Mouse (Mus musculus): Measurements from ENCODE around the gene Dnajc1.

Gene Dnajc1

DNA sequence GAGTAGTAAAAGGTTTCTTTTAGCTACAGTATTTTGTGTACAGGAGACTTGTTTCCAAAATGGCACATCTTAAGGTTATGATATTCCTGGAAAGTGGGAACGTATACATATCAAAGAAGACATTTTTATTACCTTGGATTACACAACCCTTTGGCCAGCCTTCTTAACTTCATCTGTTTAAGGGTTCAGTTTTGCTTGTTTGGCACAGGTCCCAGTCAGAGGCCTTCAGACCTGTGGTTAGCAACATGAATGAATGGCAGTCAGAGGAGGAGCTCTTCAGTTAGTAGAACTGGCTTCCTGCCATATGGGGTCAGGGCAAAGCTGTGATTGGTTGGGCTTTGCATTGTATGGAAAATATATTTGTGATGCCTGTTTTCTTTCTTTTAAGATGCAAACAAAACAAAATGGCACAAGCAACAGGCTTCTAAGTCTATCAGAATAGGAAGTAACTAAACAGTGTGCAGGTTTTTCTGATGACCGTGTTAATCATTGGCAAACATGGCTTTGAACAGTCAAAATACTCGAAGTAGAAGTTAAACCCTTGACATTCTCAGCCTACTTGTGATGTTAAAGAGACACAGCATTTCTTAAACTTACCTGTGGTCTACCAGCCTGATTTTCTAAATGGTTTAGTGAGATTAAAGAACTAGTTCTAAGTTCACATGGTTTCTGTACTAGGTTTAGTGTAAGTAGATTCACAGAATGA lies 196.8 kb downstream of the Dnajc1 start:
- DNase-seq (ENCODE audit: low read depth, low spot score): no peak

DNA sequence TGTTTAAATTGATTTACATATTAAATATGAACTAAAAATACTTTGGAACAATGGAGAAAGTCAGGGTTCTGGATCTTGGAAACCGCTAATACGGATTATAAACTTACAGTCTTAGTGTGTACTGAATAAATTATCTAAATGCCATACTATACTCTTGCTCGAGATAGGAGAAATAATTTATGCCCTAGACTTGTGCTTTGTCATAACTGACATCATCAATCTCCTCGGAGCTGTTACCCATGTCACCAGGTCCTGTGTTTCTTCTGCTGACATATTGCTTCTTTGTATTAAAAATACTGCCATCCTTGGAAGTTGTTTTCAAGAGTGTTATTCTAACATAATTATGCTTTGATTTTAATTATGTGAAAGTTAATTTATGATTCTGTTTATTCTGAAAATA lies 197.3 kb downstream of the Dnajc1 start:
- no peak for DNase-seq (ENCODE audit: low read depth, low spot score)

DNA sequence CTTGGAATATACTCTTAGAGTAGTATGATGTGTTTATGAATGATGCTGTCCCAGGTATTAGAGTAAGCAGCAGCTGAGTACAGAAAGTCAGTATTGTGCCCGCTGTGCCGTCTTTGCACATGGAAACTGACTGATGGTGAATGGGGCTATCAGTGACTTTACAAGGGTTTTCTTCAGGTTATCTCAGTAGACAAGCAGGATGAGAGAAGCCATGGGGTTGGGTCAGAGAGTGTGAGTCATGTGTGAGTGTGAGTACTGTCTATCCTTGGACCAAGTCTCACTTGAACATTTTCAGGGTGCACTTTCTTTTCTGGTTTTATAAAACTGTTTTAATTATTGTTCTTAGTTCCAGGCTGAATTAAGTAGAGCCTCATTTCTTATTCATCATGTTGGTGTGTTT lies 204.3 kb downstream of the Dnajc1 start:
- no peak for DNase-seq (ENCODE audit: low read depth, low spot score)

DNA sequence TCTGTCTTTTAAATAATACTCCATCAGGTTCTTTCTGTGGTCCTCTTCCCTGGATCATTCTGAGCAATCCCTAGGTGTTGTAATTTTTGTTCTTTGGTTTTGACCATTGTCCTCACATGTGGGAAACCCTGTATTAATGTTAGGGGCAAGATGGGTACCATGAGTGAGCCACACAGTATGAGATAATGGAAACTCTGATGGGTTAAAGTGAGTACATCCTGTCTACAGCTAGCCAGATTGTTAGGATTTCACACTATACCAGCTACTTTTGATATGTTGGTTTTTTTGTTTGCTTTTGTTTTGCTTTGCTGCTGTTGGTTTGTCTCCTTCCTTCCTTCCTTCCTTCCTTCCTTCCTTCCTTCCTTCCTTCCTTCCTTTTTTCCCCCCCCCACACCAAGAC lies 209.6 kb downstream of the Dnajc1 start:
- no peak for DNase-seq (ENCODE audit: low read depth, low spot score)

DNA sequence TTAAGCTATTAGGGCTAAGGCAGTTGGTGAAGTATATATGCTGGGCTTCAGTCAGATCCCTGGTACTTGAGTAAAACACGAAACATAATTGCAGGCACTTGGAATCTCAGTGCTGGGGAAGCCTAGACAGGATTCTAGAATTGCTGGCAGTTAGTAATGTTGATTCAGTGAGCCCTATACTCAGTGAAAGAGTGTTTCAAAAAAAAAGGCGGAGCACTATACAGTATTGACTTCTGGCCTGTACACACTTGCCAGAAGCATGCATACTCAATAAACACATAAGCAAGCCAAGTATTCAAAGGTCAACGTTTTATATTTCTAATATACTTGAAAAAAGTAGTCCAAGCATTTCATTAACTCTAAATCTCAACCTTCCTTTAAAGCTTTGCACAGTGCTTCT lies 211.0 kb downstream of the Dnajc1 start:
- no peak for DNase-seq (ENCODE audit: low read depth, low spot score)

DNA sequence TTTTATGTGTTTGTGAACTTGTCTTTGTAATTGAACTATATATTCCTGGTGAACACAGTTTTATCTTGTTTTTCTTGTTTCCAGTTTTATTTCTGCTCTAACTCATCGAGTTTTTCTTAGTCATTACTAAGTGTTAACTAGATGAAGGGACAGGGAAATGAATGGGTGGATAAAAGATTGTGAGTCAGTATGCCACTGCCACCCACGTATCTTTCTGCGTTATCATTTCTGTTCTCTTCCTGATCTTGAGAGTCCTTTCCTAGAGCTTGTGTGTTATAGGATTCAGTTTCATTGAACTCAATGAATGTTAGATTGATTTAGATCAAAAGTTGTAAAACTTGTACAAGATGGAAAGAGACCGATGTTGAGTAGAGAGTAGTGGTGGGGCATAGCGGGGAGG lies 212.3 kb downstream of the Dnajc1 start:
- no peak for DNase-seq (ENCODE audit: low read depth, low spot score)

DNA sequence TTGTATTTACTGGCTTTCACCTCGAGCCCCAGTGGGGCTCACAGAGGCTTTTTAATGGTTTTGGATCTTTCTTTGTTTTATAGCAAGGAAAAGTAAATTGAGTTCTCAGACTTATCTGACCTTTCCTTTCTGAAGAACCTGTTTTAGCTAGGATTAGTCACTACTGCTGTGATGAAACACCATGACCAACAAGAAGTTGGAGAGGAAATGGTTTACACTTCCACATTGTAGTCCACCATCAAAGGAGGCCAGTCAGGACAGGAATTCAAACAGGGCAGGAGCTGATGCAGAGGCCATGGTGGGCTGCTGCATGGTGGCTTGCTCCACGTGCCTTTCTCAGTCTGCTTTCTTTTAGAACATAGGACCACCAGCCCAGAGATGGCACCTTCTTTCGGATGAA lies 216.4 kb downstream of the Dnajc1 start:
- no peak for DNase-seq (ENCODE audit: low read depth, low spot score)

DNA sequence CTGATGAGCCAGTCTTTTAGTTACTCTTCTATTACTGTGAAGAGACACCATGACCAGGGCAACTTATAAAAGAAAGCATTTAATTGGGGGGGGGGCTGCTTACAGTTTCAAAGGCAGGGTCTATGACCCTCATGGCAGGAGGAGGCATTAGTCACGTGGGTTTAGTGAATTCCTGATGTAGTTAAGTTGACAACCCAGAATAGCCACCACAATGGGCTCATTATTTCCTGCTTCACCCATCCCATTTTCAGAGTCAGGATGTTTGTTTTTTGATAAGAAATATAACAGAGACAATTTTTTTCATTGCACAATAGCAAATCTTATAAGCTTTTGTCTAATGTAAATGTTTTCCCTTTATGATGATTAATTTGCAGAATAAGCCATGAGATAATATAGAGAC lies 217.4 kb downstream of the Dnajc1 start:
- DNase-seq (ENCODE audit: low read depth, low spot score): no peak

DNA sequence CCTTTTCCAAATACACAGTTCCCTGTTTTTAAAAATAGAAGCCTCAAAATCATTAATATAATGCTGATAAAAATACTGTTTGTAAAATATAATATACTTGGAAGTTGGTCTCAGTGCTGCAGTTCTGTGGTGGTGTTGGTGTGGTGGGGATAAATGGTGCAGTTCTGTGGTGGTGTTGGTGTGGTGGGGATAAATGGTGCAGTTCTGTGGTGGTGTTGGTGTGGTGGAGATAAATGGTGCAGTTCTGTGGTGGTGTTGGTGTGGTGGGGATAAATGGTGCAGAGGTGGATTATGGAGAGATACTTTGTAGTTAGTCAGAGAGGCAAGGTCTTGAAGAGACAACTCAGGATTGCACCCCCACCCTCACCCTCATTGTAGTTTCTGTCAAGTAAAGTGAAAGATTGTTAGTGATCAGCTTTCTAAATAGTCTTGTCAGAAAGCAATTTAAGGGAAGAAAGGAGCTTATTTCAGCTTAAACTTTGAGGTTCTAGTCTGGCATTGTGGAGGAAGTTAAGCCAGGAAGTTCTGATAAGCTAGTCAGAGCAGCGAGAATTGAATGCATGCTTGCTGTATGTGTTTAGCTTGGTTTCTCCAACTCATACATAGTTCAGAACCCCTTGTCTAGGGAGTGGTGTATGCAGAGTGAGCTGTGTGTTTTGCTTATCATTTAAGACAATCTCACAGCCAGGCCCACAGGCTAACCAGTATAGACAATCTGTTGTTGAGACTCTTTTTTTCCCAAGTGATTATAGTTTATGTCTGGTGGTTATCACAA lies 223.3 kb downstream of the Dnajc1 start:
- no peak for DNase-seq (ENCODE audit: low read depth, low spot score)

DNA sequence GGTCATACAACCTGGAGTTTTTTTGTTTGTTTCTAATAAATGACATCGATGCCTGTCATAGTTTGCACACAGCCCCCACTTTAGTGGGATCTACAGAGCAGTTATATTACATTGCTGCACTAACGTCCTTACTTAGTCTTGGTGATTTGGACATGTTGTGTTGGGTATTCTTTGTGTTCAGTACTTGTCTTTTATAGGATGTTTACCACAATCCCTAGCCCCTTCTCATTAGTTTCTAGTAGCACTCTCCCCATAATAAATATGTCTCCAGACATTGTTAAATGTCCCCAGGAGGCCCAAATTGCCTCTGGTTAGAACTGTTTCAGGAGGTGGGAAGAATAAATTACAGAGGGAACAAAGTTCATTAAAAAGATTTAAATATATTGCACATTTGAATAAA lies 227.1 kb downstream of the Dnajc1 start:
- DNase-seq (ENCODE audit: low read depth, low spot score): no peak

DNA sequence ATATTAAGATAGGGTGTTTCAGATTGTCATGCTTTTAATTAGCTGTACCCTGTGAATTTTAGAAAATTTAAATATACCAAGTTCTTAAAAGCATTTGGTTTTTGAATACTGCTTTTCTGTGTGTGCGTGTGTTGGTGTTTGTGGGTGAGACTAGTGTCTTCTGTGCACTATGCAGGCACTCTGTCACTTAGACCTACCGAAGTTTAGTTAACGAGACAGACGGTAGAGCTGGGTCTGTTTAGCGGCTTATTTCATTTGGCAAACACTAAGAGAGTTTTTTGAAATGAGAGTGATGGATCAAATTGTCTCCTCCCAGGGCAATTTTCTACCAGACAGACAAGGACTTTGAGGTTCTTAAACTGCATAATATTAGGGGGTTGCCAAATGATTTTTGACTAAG lies 231.6 kb downstream of the Dnajc1 start:
- no peak for DNase-seq (ENCODE audit: low read depth, low spot score)

DNA sequence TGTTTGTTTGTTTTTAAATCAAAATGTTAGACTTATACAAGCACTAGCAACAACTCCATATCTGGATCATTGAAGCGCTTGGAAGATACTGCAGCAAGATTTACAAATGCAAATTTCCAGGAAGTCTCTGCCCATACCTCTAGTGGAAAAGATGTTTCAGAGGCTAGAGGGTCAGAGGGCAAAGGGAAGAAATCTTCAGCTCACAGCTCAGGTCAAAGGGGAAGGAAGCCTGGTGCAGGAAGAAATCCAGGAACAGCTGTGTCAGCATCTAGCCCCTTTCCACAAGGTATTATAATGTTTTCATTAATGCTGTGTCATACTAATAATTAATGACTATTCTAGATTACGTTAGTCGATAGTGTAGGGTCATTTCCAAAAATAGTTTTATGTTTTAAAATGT lies 233.2 kb downstream of the Dnajc1 start:
- no peak for DNase-seq (ENCODE audit: low read depth, low spot score)

DNA sequence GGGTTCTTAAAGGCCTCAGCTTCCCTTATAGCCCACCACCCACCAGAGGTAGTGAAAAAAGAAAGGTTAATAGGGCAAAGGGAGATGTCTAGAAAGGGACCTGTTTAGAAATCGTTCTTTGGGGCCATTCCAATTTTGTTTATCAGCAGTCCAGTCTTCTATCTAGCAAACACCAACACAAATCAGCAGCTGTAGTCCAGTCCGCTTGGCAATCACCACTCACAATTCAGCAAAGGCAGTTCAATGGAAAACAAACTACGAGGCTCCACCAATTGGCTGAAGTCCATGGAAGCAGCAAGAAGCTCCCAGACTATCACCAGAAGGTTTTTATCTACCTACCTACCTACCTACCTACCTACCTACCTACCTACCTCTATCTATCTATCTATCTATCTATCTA lies 236.5 kb downstream of the Dnajc1 start:
- no peak for DNase-seq (ENCODE audit: low read depth, low spot score)

Measured in retina, postnatal 7 days (tissue).